Mouse (Mus musculus) limb, embryonic 14.5 days (tissue): ENCODE measurements around the gene Adarb2. TPM values are rescaled to one million over a fixed set of nuclear protein-coding genes. Genes with fewer than 3 reads are reported as not detected.

Source experiments
- ATAC-seq: fragments of 200-750 bp; cut with Nextera tagmentation; 2 replicates; pipeline ENCODE4 v1.8.0; 2017; ENCODE audit warnings: low read depth, moderate number of reproducible peaks, moderate TSS enrichment; ENCODE audit not compliant: low FRiP score
- DNase-seq: peaks from one replicate; pipeline ENCODE4 v3.0.0-alpha.2; 2015; ENCODE audit warnings: low spot score
- H3K27ac ChIP-seq: fragments of 300-500 bp; sonication (generic); replicated peaks from 2 replicates; pipeline ENCODE4 v1.5.1; 2014; ENCODE audit warnings: low read depth, mild to moderate bottlenecking, low read length, moderate library complexity, mixed read lengths
- H3K27me3 ChIP-seq: fragments of 300-500 bp; sonication (generic); 2 replicates; pipeline ENCODE4 v1.6.1; 2014; ENCODE audit warnings: low read length, mixed read lengths; ENCODE audit not compliant: control insufficient read depth, insufficient read depth
- H3K36me3 ChIP-seq: fragments of 300-500 bp; sonication (generic); 2 replicates; pipeline ENCODE4 v1.6.1; 2014; ENCODE audit warnings: mild to moderate bottlenecking, low read length, moderate library complexity, mixed read lengths; ENCODE audit not compliant: control insufficient read depth, insufficient read depth
- H3K4me1 ChIP-seq: fragments of 300-500 bp; sonication (generic); 2 replicates; pipeline ENCODE4 v1.6.1; 2014; ENCODE audit warnings: antibody characterized with exemption, low read length, mixed read lengths; ENCODE audit not compliant: control insufficient read depth, insufficient read depth
- H3K4me2 ChIP-seq: fragments of 300-500 bp; sonication (generic); replicated peaks from 2 replicates; pipeline ENCODE4 v1.6.1; 2014; ENCODE audit warnings: low read depth, mild to moderate bottlenecking, low read length, moderate library complexity; ENCODE audit not compliant: severe bottlenecking
- H3K4me3 ChIP-seq: fragments of 300-500 bp; sonication (generic); replicated peaks from 2 replicates; pipeline ENCODE4 v1.5.1; 2014; ENCODE audit warnings: low read length
- H3K9ac ChIP-seq: fragments of 300-500 bp; sonication (generic); 2 replicates; pipeline ENCODE4 v1.6.1; 2014; ENCODE audit warnings: mild to moderate bottlenecking, low read depth, low read length, moderate library complexity; ENCODE audit not compliant: severe bottlenecking
- H3K9me3 ChIP-seq: fragments of 300-500 bp; sonication (generic); 2 replicates; pipeline ENCODE4 v1.6.1; 2016; ENCODE audit warnings: low read length; ENCODE audit not compliant: control insufficient read depth
- POLR2A ChIP-seq: fragments of 200-500 bp; IDR thresholded peaks from 2 replicates; pipeline ENCODE4 v1.8.0; 2012; ENCODE audit warnings: inconsistent platforms, mild to moderate bottlenecking, moderate library complexity, borderline replicate concordance; ENCODE audit not compliant: insufficient read depth, insufficient read length; ENCODE audit errors: extremely low read depth
- WGBS: fragments of 180-500 bp; shearing (Covaris S2); extraction: QIAGEN DNeasy Blood & Tissue Kit; methylation state at CpG from one replicate; pipeline ENCODE4 v1.1.7; 2014; 5-methylcytosine and 5-hydroxymethylcytosine counted together
- polyA plus RNA-seq, 2 experiments: library from polyadenylated mRNA; depleted of rRNA in 1 of 2; stranded (reverse) in 1 of 2; unstranded in 1 of 2; fragments of >200 nt; fragmentation: Nextera tagmentation in 1 of 2; extraction: Ambion mirVana in 1 of 2; gene quantifications; 2 replicates each; pipeline versions ENCODE4 v1.2.1 to v1.2.3; 2012 to 2014

The Adarb2 gene
- polyA plus RNA-seq, 2 experiments: 1.5 to 2.3 TPM

DNA sequence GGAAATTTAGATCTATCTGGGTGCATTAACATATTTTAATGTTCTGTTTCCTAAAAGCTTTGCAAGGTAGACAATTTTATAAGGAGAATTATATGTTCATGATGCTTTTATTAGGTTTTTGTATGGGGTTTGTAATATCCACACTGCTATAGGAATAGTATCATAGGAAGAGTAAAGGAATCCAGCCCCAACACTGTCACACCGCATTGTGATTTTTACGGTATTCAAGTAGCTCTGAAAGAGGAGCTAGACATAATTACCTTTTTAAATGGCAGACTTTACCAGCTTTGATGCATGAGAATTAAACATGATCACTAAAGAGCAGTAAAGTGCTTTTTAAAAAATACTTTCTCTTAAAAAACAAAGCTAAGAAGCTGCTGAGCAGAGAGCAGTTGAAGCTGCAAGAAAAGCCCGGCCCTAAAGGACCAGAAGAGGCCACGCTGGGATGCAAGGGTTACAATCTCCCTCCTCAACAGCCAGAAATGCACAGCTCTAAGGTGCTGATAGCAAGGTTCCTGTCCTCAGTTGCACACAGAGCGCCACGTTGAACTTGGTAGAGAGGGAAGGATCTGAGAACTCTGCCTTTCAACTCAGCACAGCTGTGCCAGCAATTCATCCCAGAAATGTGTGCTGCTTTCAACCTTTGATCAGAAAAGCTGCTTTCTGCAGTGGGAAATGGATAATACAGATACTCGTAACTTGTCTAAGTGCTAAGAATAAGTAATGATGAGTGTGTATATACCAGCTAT, 308.6 kb downstream of the Adarb2 start:
- 63% methylated on average over 7 of the region's 7 CpGs for WGBS
- ATAC-seq: no peak
- no peaks in the 10 kb centered on the region for H3K36me3 ChIP-seq
- no peak for TF ChIP-seq POLR2A
- no peak for DNase-seq
- H3K4me2 ChIP-seq: no peak overlapping the region
- no peak overlapping the region for H3K4me3 ChIP-seq
- no peak overlapping the region for H3K9ac ChIP-seq
- no peaks in the 10 kb centered on the region for H3K4me1 ChIP-seq
- no peaks in the 10 kb centered on the region for H3K27me3 ChIP-seq
- H3K9me3 ChIP-seq: no peaks in the 10 kb centered on the region
- H3K27ac ChIP-seq: no peak overlapping the region

GRCm38 (mm10) chr13:8515979-8516715, 313.5 kb downstream of the Adarb2 start:
- Histone ChIP-seq H3K9me3 (no peaks in the 10 kb centered on the region), H3K9ac (no peak overlapping the region), H3K4me2 (no peak overlapping the region), H3K27me3 (no peaks in the 10 kb centered on the region), H3K36me3 (no peaks in the 10 kb centered on the region), H3K27ac (no peak overlapping the region), H3K4me1 (no peaks in the 10 kb centered on the region), H3K4me3 (no peak overlapping the region)
- 61% methylated on average over 4 of the region's 4 CpGs for WGBS
- no peak for DNase-seq
- no peak for ATAC-seq
- TF ChIP-seq POLR2A: no peak

DNA sequence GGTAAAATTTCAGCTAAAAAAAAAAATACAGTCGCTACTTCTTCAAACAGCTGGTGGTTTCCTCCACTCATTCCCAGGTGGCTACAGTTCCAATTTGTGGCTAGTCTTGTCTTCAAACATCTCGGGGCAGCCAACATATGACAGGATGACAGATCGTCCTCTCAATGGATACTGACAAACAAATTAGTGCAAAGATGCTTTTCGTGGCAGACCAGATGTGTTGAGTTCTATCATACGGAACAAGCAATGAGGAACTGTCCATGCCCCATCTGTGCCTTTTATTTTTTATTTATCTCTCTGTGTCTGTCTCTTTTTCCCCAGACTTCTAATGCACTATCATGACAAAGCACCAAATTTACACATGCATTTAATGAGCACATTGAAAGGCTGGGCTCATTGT, 316.5 kb downstream of the Adarb2 start:
- DNase-seq (no peak), ATAC-seq (no peak)
- TF ChIP-seq POLR2A: no peak
- no peak overlapping the region for H3K9ac ChIP-seq
- H3K27me3 ChIP-seq: no peaks in the 10 kb centered on the region
- WGBS: 89% methylated on average over 5 of the region's 5 CpGs
- H3K9me3 ChIP-seq: no peaks in the 10 kb centered on the region
- no peak overlapping the region for H3K4me2 ChIP-seq
- H3K27ac ChIP-seq: no peak overlapping the region
- H3K4me3 ChIP-seq: no peak overlapping the region
- H3K36me3 ChIP-seq: no peaks in the 10 kb centered on the region
- H3K4me1 ChIP-seq: no peaks in the 10 kb centered on the region

DNA sequence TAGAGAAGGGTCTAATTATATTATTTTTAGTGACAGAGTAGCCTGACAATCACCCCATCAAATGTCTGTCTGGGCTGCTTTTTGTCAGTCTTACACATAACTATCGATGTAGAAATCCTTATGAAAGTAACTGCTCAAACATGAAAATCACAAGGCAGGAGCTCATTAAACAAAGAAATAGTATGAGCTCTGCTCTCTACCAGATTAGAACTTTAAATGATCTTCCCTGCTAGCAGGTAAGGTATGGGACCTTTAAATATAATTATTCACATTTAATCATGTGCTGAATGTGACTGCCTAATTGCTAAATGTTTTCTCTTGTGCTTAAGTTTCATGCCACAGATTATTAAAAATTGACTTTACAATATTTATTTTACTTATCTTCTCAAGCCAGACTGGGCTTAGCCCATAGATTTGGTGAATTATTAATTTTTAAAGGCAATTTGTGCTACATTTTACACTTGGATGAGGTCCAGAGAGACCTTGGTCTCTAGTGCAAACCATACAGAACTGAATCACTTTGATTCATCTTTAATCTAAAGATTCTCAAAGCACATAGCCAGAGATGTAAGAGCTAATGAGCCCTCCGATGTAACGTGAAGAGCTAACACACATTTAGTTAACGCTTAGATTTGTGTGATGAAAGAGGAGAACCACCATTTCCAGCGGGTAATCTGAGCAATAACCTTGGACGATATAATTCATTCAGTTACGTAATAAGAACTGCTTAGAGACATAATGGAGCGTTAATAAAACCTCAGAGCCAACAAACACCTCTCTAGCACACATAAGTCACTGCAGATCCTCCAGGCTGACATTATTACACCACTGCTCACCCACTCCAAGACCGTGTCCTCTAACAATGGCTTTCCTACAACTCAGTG, 323.3 kb downstream of the Adarb2 start:
- TF ChIP-seq POLR2A: no peak
- ATAC-seq (no peak), DNase-seq (no peak)
- Histone ChIP-seq H3K9me3 (no peaks in the 10 kb centered on the region), H3K27me3 (no peaks in the 10 kb centered on the region), H3K27ac (no peak overlapping the region), H3K4me3 (no peak overlapping the region), H3K36me3 (no peaks in the 10 kb centered on the region), H3K4me2 (no peak overlapping the region), H3K9ac (no peak overlapping the region), H3K4me1 (peaks cover 2% of the 10 kb centered on the region; the same call in 1 of the 2 replicates)
- WGBS: 49% methylated on average over 9 of the region's 9 CpGs

- 65% methylated on average over 9 of the region's 9 CpGs for WGBS
- no peak for TF ChIP-seq POLR2A
- Histone ChIP-seq H3K4me2 (no peak overlapping the region), H3K27me3 (no peaks in the 10 kb centered on the region), H3K4me1 (0 out of 2 replicates have a peak, but pooled peaks cover 3% of the 10 kb centered on the region), H3K27ac (no peak overlapping the region), H3K9ac (no peak overlapping the region), H3K4me3 (no peak overlapping the region), H3K9me3 (no peaks in the 10 kb centered on the region), H3K36me3 (no peaks in the 10 kb centered on the region)
- DNase-seq: no peak
- no peak for ATAC-seq
These were observed 331.8 kb downstream of the Adarb2 start for GRCm38 (mm10) chr13:8534265-8535113.
